Mouse (Mus musculus) kidney, embryonic 16.5 days (tissue): ENCODE data around the gene Mmaa. TPM values are rescaled to one million over a fixed set of nuclear protein-coding genes. Genes with fewer than 3 reads are reported as not detected.
A peak's percentile ranks its signal among the peaks of the same experiment; 100 is the strongest.

Experiments
- ATAC-seq: fragments of 200-750 bp; cut with Nextera tagmentation; 2 replicates; pipeline ENCODE4 v1.8.0; 2017; ENCODE audit warnings: moderate TSS enrichment; ENCODE audit not compliant: low FRiP score, low TSS enrichment
- H3K27ac ChIP-seq: fragments of 300-500 bp; sonication (generic); 2 replicates; pipeline ENCODE4 v1.5.1; 2014; ENCODE audit warnings: low read length
- H3K27me3 ChIP-seq: fragments of 300-500 bp; sonication (generic); 2 replicates; pipeline ENCODE4 v1.6.1; 2014; ENCODE audit warnings: low read length, control low read depth, mixed read lengths; ENCODE audit not compliant: insufficient read depth
- H3K36me3 ChIP-seq: fragments of 300-500 bp; sonication (generic); 2 replicates; pipeline ENCODE4 v1.6.1; 2014; ENCODE audit warnings: low read length, control low read depth, mixed read lengths; ENCODE audit not compliant: insufficient read depth
- H3K4me1 ChIP-seq: fragments of 300-500 bp; sonication (generic); 2 replicates; pipeline ENCODE4 v1.6.1; 2014; ENCODE audit warnings: low read length, control low read depth, mixed read lengths; ENCODE audit not compliant: insufficient read depth
- H3K4me2 ChIP-seq: fragments of 300-500 bp; sonication (generic); replicated peaks from 2 replicates; pipeline ENCODE4 v1.6.1; 2014; ENCODE audit warnings: low read depth, low read length
- H3K4me3 ChIP-seq: fragments of 300-500 bp; sonication (generic); 2 replicates; pipeline ENCODE4 v1.5.1; 2014; ENCODE audit warnings: mild to moderate bottlenecking, low read length
- H3K9ac ChIP-seq: fragments of 300-500 bp; sonication (generic); replicated peaks from 2 replicates; pipeline ENCODE4 v1.6.1; 2014; ENCODE audit warnings: low read length
- H3K9me3 ChIP-seq: fragments of 300-500 bp; sonication (generic); 2 replicates; pipeline ENCODE4 v1.6.1; 2016; ENCODE audit warnings: low read length, control low read depth
- WGBS: fragments of 180-500 bp; shearing (Covaris S2); extraction: QIAGEN DNeasy Blood & Tissue Kit; methylation state at CpG from one replicate; pipeline ENCODE4 v1.1.7; 2014; 5-methylcytosine and 5-hydroxymethylcytosine counted together
- polyA plus RNA-seq: library from polyadenylated mRNA; unstranded; fragments of >200 nt; fragmentation: Nextera tagmentation; extraction: Ambion mirVana; gene quantifications from 2 replicates; pipeline ENCODE4 v1.2.1, GENCODE M21; 2015

Mmaa gene
- polyA plus RNA-seq, 1 experiment from 2014 or later, result 14.0 TPM

- no peak overlapping the region for H3K4me2 ChIP-seq
- ATAC-seq, result no peak
- H3K36me3 ChIP-seq, result no peaks in the 10 kb centered on the region
- H3K4me1 ChIP-seq, result no peaks in the 10 kb centered on the region
- no peaks in the 10 kb centered on the region for H3K27me3 ChIP-seq
- no peak overlapping the region for H3K9ac ChIP-seq
- H3K4me3 ChIP-seq, result no peak overlapping the region
- no peaks in the 10 kb centered on the region for H3K9me3 ChIP-seq
- 0 out of 2 replicates have a peak overlapping the region, but pooled peaks have one; percentile 7 for H3K27ac ChIP-seq
- 86% methylated on average over 5 of the region's 5 CpGs for WGBS
These were observed 30.2 kb upstream of the Mmaa start for GRCm38 (mm10) chr8:79324928-79325327.

DNA sequence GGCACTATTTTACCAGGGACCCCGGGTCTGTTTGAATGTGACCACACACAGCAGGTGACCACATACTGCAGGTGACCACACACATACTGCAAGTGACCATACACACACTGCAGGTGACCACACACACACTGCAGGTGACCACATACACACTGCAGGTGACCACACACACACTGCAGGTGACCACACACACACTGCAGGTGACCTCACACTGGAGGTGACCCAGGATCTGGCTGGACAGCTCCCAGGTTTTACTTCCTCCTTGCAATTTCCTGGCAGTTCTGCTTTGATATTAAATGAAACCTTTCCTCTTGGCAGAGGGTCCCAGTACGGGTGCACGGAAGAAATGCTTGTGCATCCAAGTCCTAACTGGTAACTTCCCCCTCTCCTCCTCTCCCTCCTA is 29.3 kb upstream of the Mmaa start:
- no peak for ATAC-seq
- 56% methylated on average over 3 of the region's 3 CpGs for WGBS
- Histone ChIP-seq H3K4me3 (no peak overlapping the region), H3K27me3 (no peaks in the 10 kb centered on the region), H3K4me1 (no peaks in the 10 kb centered on the region), H3K9me3 (no peaks in the 10 kb centered on the region), H3K4me2 (no peak overlapping the region), H3K36me3 (no peaks in the 10 kb centered on the region), H3K27ac (no peak overlapping the region), H3K9ac (no peak overlapping the region)

DNA sequence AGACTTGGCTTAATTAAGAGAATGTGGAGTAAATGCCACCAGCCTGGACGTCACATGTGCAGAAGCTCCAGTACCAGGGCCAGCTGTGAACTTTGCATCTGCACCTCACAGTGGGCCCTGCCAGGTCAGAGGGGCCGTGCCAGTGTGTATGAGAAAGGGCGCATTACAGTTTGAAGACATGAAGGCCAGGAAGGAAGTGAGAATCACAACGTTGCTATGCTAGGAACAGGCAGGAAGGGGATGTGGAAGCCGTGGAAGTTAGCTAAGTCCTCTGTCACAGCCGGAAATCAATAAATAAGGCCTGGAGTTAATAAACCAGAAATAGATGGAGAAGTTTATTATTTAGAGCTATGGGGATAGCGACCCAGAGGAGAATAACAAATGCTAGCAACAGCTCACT is 28.4 kb upstream of the Mmaa start:
- no peaks in the 10 kb centered on the region for H3K27me3 ChIP-seq
- H3K9me3 ChIP-seq, result no peaks in the 10 kb centered on the region
- 62% methylated on average over 7 of the region's 7 CpGs for WGBS
- H3K4me3 ChIP-seq, result no peak overlapping the region
- no peaks in the 10 kb centered on the region for H3K4me1 ChIP-seq
- H3K4me2 ChIP-seq, result no peak overlapping the region
- H3K27ac ChIP-seq, result peak overlapping the region; percentile 0; the same call in 1 of the 2 replicates
- no peak overlapping the region for H3K9ac ChIP-seq
- peak; percentile 39; the same call in 1 of the 2 replicates for ATAC-seq
- no peaks in the 10 kb centered on the region for H3K36me3 ChIP-seq

DNA sequence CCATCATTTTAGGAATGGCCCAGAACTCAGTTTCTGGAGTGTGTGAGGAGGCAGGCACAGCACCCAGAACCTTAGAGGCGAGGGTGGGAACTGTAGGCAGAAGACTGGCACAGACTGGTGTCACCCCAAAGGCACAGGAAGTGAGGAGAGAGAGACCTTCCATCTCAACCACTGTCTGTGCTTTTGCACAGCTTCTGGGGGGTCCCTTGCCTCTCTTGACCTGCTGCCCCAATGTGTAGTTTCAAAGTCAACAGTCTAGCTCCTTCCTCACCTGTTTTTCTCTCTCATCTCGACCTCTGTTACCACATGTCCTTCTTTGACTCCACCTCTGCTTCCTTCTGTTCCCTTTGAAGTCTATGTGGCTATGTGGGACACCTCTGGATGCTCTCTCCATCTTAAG is 16.1 kb upstream of the Mmaa start:
- no peaks in the 10 kb centered on the region for H3K4me1 ChIP-seq
- no peak overlapping the region for H3K4me2 ChIP-seq
- no peak overlapping the region for H3K27ac ChIP-seq
- H3K36me3 ChIP-seq, result no peaks in the 10 kb centered on the region
- no peak overlapping the region for H3K4me3 ChIP-seq
- ATAC-seq, result no peak
- no peaks in the 10 kb centered on the region for H3K9me3 ChIP-seq
- 71% methylated on average over 2 of the region's 2 CpGs for WGBS
- no peak overlapping the region for H3K9ac ChIP-seq
- no peaks in the 10 kb centered on the region for H3K27me3 ChIP-seq

- Histone ChIP-seq H3K36me3 (no peaks in the 10 kb centered on the region), H3K9me3 (no peaks in the 10 kb centered on the region), H3K4me3 (no peak overlapping the region), H3K4me2 (no peak overlapping the region), H3K9ac (no peak overlapping the region), H3K27ac (no peak overlapping the region), H3K4me1 (no peaks in the 10 kb centered on the region), H3K27me3 (no peaks in the 10 kb centered on the region)
- WGBS, result 70% methylated on average over 5 of the region's 5 CpGs
- no peak for ATAC-seq
These were observed 11.2 kb upstream of the Mmaa start for GRCm38 (mm10) chr8:79305941-79306340.

DNA sequence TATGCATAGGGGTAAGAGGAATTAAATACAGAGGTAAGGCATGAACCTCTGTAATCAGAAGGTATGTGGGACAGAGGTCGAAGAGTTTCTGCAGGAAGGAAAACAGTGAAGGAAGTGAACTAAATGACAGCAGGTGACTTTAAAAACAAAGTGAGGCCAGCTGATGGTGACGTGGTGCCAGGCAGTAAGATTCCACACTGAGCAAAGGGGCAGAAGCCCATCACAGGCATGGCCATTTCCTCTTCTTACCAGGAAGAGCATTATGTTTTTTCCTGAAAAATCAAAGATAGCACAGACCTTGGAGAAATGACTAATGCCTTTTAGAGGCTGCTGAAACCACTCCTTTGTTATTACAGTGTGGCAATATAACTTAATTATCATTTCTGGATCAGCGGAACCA is 6.8 kb upstream of the Mmaa start:
- Histone ChIP-seq H3K9ac (no peak overlapping the region), H3K4me1 (no peaks in the 10 kb centered on the region), H3K4me3 (no peak overlapping the region), H3K4me2 (no peak overlapping the region), H3K27me3 (no peaks in the 10 kb centered on the region), H3K36me3 (no peaks in the 10 kb centered on the region), H3K9me3 (no peaks in the 10 kb centered on the region), H3K27ac (no peak overlapping the region)
- peak; percentile 42; the same call in 1 of the 2 replicates for ATAC-seq
- WGBS, result 48% methylated on average over 3 of the region's 3 CpGs

- Histone ChIP-seq H3K4me2 (no peak overlapping the region), H3K27ac (no peak overlapping the region)
These were observed 5.0 kb upstream of the Mmaa start for GRCm38 (mm10) chr8:79299704-79300103.

GRCm38 (mm10) chr8:79297763-79298162 is 3.0 kb upstream of the Mmaa start:
- no peak overlapping the region for H3K9ac ChIP-seq
- ATAC-seq, result no peak
- WGBS, result 41% methylated on average over 3 of the region's 3 CpGs

More at GRCm38 (mm10) chr8:79299704-79300103, 5.0 kb upstream of the Mmaa start:
- 65% methylated on average over 5 of the region's 5 CpGs for WGBS
- Histone ChIP-seq H3K4me1 (0 out of 2 replicates have a peak, but pooled peaks cover 5% of the 10 kb centered on the region), H3K4me3 (no peak overlapping the region), H3K27me3 (no peaks in the 10 kb centered on the region), H3K9me3 (no peaks in the 10 kb centered on the region), H3K9ac (no peak overlapping the region), H3K36me3 (no peaks in the 10 kb centered on the region)
- ATAC-seq, result no peak

DNA sequence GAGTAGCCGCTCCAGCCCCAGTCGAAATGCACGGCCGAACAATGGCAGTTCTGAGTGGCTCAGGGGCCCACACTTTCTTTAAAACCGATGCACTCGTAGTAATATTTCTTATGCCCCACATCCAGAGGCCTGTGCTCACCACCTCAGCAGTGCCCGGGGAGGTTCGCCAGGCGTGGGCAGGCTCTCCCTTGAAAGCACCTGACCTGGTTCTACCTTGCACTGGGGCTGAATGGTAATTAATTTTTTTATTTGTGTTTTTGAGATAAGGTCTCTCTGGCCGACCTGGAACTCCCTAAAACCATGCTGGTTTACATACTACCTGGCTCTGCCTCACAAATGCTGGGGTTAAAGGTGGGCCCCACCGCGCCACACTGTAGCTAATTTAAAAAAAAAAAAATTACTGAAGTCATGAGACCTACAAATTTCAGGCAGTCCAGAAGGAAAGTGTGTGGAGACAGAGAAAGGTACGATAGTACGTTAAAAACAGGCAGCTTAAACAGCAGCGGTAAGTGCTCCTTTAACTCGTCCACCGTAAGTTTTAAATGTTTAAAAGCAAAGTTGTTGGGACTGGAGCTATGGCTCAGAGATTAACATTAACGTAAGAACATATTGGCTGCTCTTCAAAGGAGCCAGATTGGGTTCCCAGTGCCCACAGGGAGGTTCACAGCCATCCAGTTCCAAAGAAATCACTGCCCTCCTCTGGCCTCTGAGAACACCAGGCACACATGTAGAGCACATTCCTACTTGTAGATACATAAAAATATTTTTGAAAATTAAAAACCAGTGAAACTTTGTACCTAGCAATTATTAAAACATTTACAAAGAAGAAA is 754 bp upstream of the Mmaa start:
- H3K4me1 ChIP-seq, result peaks cover 18% of the 10 kb centered on the region
- no peaks in the 10 kb centered on the region for H3K9me3 ChIP-seq
- no peak for ATAC-seq
- WGBS, result 11% methylated on average over 18 of the region's 18 CpGs
- peak overlapping the region; percentile 75 for H3K4me2 ChIP-seq
- peak overlapping the region; percentile 96 for H3K27ac ChIP-seq
- no peaks in the 10 kb centered on the region for H3K36me3 ChIP-seq
- peak overlapping the region; percentile 59 for H3K4me3 ChIP-seq
- no peaks in the 10 kb centered on the region for H3K27me3 ChIP-seq
- H3K9ac ChIP-seq, result peak overlapping the region; percentile 80

More at GRCm38 (mm10) chr8:79297763-79298162, 3.0 kb upstream of the Mmaa start:
- H3K4me3 ChIP-seq, result no peak overlapping the region
- H3K27ac ChIP-seq, result no peak overlapping the region
- H3K4me1 ChIP-seq, result peaks cover 17% of the 10 kb centered on the region
- no peak overlapping the region for H3K4me2 ChIP-seq
- no peaks in the 10 kb centered on the region for H3K27me3 ChIP-seq
- no peaks in the 10 kb centered on the region for H3K9me3 ChIP-seq
- no peaks in the 10 kb centered on the region for H3K36me3 ChIP-seq

DNA sequence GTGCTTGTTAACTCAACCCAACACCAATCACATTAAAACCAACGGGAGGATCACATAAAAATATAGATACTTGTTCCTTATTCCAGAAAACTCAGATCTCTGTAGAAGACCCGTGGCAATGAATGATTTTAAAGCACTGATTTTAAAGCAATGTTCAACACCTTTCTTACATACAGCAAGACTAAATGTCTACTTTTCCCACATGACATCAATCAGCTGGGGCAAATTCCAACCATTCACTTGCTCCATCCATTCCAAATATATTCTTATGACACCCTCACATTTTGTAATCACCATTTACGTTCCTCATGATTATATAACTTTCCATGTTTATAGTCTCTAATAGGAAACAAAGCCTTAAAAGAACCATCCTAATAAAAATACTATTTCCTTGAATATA is 896 bp downstream of the Mmaa start:
- Histone ChIP-seq H3K27me3 (no peaks in the 10 kb centered on the region), H3K4me1 (peaks cover 18% of the 10 kb centered on the region), H3K9me3 (no peaks in the 10 kb centered on the region), H3K27ac (no peak overlapping the region), H3K4me2 (peak overlapping the region; percentile 65), H3K36me3 (no peaks in the 10 kb centered on the region), H3K9ac (no peak overlapping the region), H3K4me3 (peak overlapping the region; percentile 35)
- WGBS, result 50% methylated on average over 3 of the region's 3 CpGs
- ATAC-seq, result no peak
